Mouse (Mus musculus) cerebellum, adult 2 months (tissue): Measurements from ENCODE around the gene Efna1.

Source experiments
- CTCF ChIP-seq: fragments of 200-500 bp; IDR thresholded peaks from 2 replicates; pipeline ENCODE4 v1.5.1; 2011; ENCODE audit warnings: low read depth, mild to moderate bottlenecking, control low read depth, low read length, moderate library complexity, borderline replicate concordance; ENCODE audit not compliant: insufficient read depth
- POLR2A ChIP-seq: fragments of 200-500 bp; IDR thresholded peaks from 2 replicates; pipeline ENCODE4 v1.6.1; 2011; ENCODE audit warnings: low read length, control low read depth, borderline replicate concordance; ENCODE audit not compliant: insufficient read depth

DNA sequence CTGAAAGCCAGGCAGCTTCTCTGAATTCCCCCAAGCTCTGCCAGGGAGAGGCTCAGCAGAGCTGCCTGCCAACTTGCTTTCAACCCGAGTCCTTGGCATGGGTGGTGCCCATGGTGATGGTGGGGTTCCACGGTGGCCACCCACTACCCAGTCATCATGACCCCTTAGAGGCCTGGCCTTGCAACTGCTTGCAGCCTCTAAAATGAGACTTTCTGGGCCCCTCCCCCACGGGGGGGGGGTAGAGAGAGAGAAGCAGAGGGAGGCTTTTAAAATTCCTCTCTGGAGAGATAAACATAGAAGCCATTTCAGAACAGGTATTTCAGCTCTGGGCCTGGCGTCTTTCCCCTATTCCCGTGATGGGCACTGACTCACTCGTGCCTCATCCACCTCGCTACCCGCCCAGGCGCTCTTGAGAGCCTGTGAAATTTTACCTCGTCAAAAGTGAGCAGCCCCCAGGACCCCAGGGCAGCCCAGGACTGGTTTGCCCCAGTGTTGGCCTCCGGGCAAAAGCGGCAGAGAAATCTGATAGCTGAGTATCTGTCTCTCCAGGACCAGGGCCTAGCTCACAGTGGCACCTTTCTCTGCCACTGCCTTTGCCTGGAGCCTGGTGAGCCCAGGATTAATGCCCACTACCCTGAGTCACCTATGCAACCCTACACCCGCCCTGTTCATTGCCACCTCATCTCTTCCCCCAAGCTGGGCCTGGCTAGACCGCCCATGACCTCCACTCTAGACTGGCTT lies 3.5 kb downstream of the Efna1 start:
- TF ChIP-seq CTCF (no peak), POLR2A (no peak)
